Mouse (Mus musculus): ENCODE measurements around the gene Slc5a4b. TPM values are rescaled to one million over a fixed set of nuclear protein-coding genes. Genes with fewer than 3 reads are reported as not detected.

Gene Slc5a4b
- polyA plus RNA-seq, 1 experiment: 53.8 TPM

GRCm38 (mm10) chr10:76025470-76026190 lies 85.1 kb downstream of the Slc5a4b start:
- H3K4me1 ChIP-seq (ENCODE audit: control insufficient read depth, insufficient read depth, insufficient read length, low read length): peaks cover 4% of the 10 kb centered on the region; the same call in 1 of the 2 replicates
- H3K36me3 ChIP-seq (ENCODE audit: control insufficient read depth, insufficient read depth, low read length): no peaks in the 10 kb centered on the region
- 93% methylated on average over 10 of the region's 10 CpGs for WGBS
- H3K27me3 ChIP-seq (ENCODE audit: control insufficient read depth, insufficient read depth, low read length): no peaks in the 10 kb centered on the region
- TF ChIP-seq POLR2A (IDR thresholded peaks at IDR 0.05; ENCODE audit: low read depth, low read length) (no peak), CTCF (IDR thresholded peaks at IDR 0.05; ENCODE audit: extremely low read depth, insufficient read length, insufficient replicate concordance, low read depth, low read length) (no peak)
- H3K27ac ChIP-seq (ENCODE audit: insufficient read depth, low read depth, low read length): no peak overlapping the region
- no peak overlapping the region for H3K4me3 ChIP-seq (ENCODE audit: low read depth, low read length)

- no peaks in the 10 kb centered on the region for H3K27me3 ChIP-seq (ENCODE audit: control insufficient read depth, insufficient read depth, low read length)
- no peak overlapping the region for H3K27ac ChIP-seq (ENCODE audit: insufficient read depth, low read depth, low read length)
- no peak overlapping the region for H3K4me3 ChIP-seq (ENCODE audit: low read depth, low read length)
- TF ChIP-seq CTCF (IDR thresholded peaks at IDR 0.05; ENCODE audit: extremely low read depth, insufficient read length, insufficient replicate concordance, low read depth, low read length) (no peak), POLR2A (IDR thresholded peaks at IDR 0.05; ENCODE audit: low read depth, low read length) (no peak)
- H3K36me3 ChIP-seq (ENCODE audit: control insufficient read depth, insufficient read depth, low read length): no peaks in the 10 kb centered on the region
- H3K4me1 ChIP-seq (ENCODE audit: control insufficient read depth, insufficient read depth, insufficient read length, low read length): peaks cover 4% of the 10 kb centered on the region; the same call in 1 of the 2 replicates
- 96% methylated on average over 6 of the region's 6 CpGs for WGBS
Observed at GRCm38 (mm10) chr10:76023921-76024320, 86.8 kb downstream of the Slc5a4b start.

- peak overlapping the region; percentile 75 for H3K27ac ChIP-seq (ENCODE audit: insufficient read depth, low read depth, low read length)
- TF ChIP-seq POLR2A (IDR thresholded peaks at IDR 0.05; ENCODE audit: low read depth, low read length) (no peak), CTCF (IDR thresholded peaks at IDR 0.05; ENCODE audit: extremely low read depth, insufficient read length, insufficient replicate concordance, low read depth, low read length) (no peak)
- no peaks in the 10 kb centered on the region for H3K27me3 ChIP-seq (ENCODE audit: control insufficient read depth, insufficient read depth, low read length)
- 17% methylated on average over 3 of the region's 3 CpGs for WGBS
- no peak overlapping the region for H3K4me3 ChIP-seq (ENCODE audit: low read depth, low read length)
- H3K4me1 ChIP-seq (ENCODE audit: control insufficient read depth, insufficient read depth, insufficient read length, low read length): peaks cover 4% of the 10 kb centered on the region; the same call in 1 of the 2 replicates
- H3K36me3 ChIP-seq (ENCODE audit: control insufficient read depth, insufficient read depth, low read length): no peaks in the 10 kb centered on the region
Observed at GRCm38 (mm10) chr10:76021728-76022127, 89.0 kb downstream of the Slc5a4b start.

- Histone ChIP-seq H3K4me1 (ENCODE audit: control insufficient read depth, insufficient read depth, insufficient read length, low read length) (peaks cover under 1% of the 10 kb centered on the region; the same call in 1 of the 2 replicates), H3K4me3 (ENCODE audit: low read depth, low read length) (no peak overlapping the region), H3K27ac (ENCODE audit: insufficient read depth, low read depth, low read length) (no peak overlapping the region), H3K36me3 (ENCODE audit: control insufficient read depth, insufficient read depth, low read length) (no peaks in the 10 kb centered on the region), H3K27me3 (ENCODE audit: control insufficient read depth, insufficient read depth, low read length) (no peaks in the 10 kb centered on the region)
- WGBS: 86% methylated on average over 3 of the region's 3 CpGs
- TF ChIP-seq CTCF (IDR thresholded peaks at IDR 0.05; ENCODE audit: extremely low read depth, insufficient read length, insufficient replicate concordance, low read depth, low read length) (no peak), POLR2A (IDR thresholded peaks at IDR 0.05; ENCODE audit: low read depth, low read length) (no peak)
Observed at GRCm38 (mm10) chr10:76016886-76017285, 93.9 kb downstream of the Slc5a4b start.

GRCm38 (mm10) chr10:76012922-76013321 lies 97.8 kb downstream of the Slc5a4b start:
- Histone ChIP-seq H3K36me3 (ENCODE audit: control insufficient read depth, insufficient read depth, low read length) (no peaks in the 10 kb centered on the region), H3K4me3 (ENCODE audit: low read depth, low read length) (no peak overlapping the region), H3K27me3 (ENCODE audit: control insufficient read depth, insufficient read depth, low read length) (no peaks in the 10 kb centered on the region), H3K27ac (ENCODE audit: insufficient read depth, low read depth, low read length) (no peak overlapping the region), H3K4me1 (ENCODE audit: control insufficient read depth, insufficient read depth, insufficient read length, low read length) (no peaks in the 10 kb centered on the region)
- TF ChIP-seq POLR2A (IDR thresholded peaks at IDR 0.05; ENCODE audit: low read depth, low read length) (no peak), CTCF (IDR thresholded peaks at IDR 0.05; ENCODE audit: extremely low read depth, insufficient read length, insufficient replicate concordance, low read depth, low read length) (no peak)
- WGBS: 70% methylated on average over 6 of the region's 6 CpGs

GRCm38 (mm10) chr10:76009812-76010211 lies 100.9 kb downstream of the Slc5a4b start:
- WGBS: 71% methylated on average over 3 of the region's 3 CpGs
- no peak for TF ChIP-seq POLR2A (IDR thresholded peaks at IDR 0.05; ENCODE audit: low read depth, low read length)
- TF ChIP-seq CTCF (IDR thresholded peaks at IDR 0.05; ENCODE audit: extremely low read depth, insufficient read length, insufficient replicate concordance, low read depth, low read length): no peak
- H3K4me3 ChIP-seq (ENCODE audit: low read depth, low read length): no peak overlapping the region

More at GRCm38 (mm10) chr10:76009812-76010211, 100.9 kb downstream of the Slc5a4b start:
- Histone ChIP-seq H3K27ac (ENCODE audit: insufficient read depth, low read depth, low read length) (no peak overlapping the region), H3K4me1 (ENCODE audit: control insufficient read depth, insufficient read depth, insufficient read length, low read length) (no peaks in the 10 kb centered on the region), H3K27me3 (ENCODE audit: control insufficient read depth, insufficient read depth, low read length) (no peaks in the 10 kb centered on the region), H3K36me3 (ENCODE audit: control insufficient read depth, insufficient read depth, low read length) (no peaks in the 10 kb centered on the region)

Other genes starting within 250 kb of the Slc5a4b start
- gene Derl3, start 217.5 kb downstream of the Slc5a4b start, polyA plus RNA-seq (2012; rRNA removed): 145 and 219 TPM in 2 replicates
- 19.9 and 34.1 TPM in 2 replicates for gene Smarcb1, start 189.3 kb downstream of the Slc5a4b start, polyA plus RNA-seq (2012; rRNA removed)
- gene Chchd10, start 177.8 kb downstream of the Slc5a4b start, polyA plus RNA-seq (2012; rRNA removed): 799 and 1,071 TPM in 2 replicates
- gene Mmp11, start 174.5 kb downstream of the Slc5a4b start, polyA plus RNA-seq (2012; rRNA removed): 3.4 and 7.5 TPM in 2 replicates
- not detected in 2 replicates for gene Gm867, start 170.3 kb downstream of the Slc5a4b start, polyA plus RNA-seq (2012; rRNA removed)
- gene Vpreb3, start 167.9 kb downstream of the Slc5a4b start, polyA plus RNA-seq (2012; rRNA removed): 16.0 and 54.3 TPM in 2 replicates
- 0.20 and 0.22 TPM in 2 replicates for gene Gm5134, start 156.4 kb downstream of the Slc5a4b start, polyA plus RNA-seq (2012; rRNA removed)
- gene Zfp280b, start 78.3 kb downstream of the Slc5a4b start, polyA plus RNA-seq (2012; rRNA removed): 2.6 and 6.3 TPM in 2 replicates
- 4.6 and 51.9 TPM in 2 replicates for gene Slc5a4a, start 36.5 kb upstream of the Slc5a4b start, polyA plus RNA-seq (2012; rRNA removed)
- 13.2 and 24.2 TPM in 2 replicates for gene Prmt2, start 126.9 kb upstream of the Slc5a4b start, polyA plus RNA-seq (2012; rRNA removed)
- 0.50 and 0.66 TPM in 2 replicates for gene S100b, start 142.9 kb upstream of the Slc5a4b start, polyA plus RNA-seq (2012; rRNA removed)
- gene Dip2a, start 234.3 kb upstream of the Slc5a4b start, polyA plus RNA-seq (2012; rRNA removed): 9.6 and 15.5 TPM in 2 replicates

Measured in small intestine, adult 2 months (tissue).